Mouse (Mus musculus): ENCODE measurements around the gene Rprd1b.

DNA sequence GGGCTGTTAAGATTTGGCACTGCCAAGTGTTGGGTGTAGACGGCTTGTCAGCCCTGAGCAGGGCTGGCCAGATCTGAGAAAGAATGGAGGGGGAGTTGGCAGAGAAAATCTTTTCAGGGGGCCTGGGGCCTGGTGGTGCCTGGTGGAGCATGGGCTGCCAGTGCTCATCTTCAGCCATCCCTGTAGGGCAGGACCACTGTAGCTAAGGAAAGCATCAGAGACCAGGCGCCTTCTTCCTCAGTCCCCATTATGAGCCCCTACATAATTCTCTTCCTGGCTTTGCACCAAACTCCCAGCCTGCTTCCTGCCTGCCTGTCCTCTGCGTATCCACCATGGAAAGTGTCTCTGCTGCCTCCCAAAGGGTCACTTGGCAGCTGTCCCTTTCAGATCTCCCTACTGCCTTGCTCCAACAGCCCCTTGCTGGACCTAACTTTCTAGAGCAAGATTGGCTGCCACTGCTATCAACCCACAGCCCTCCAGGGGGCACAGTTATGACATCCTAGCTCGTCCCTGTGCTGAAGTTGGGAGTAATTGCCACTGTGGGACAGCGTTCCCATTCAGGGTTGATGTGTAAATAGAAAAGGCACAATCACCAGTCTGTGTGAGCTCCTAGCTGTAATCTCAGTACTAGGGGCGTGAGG, 78.8 kb downstream of the Rprd1b start:
- TF ChIP-seq GATA1 (IDR thresholded peaks at IDR 0.05; ENCODE audit: borderline replicate concordance, low read length): no peak
- no peak for TF ChIP-seq FLI1 (IDR thresholded peaks at IDR 0.05; ENCODE audit: low read length)
